Mouse (Mus musculus): ENCODE results near the gene Col24a1.

Gene Col24a1

GRCm38 (mm10) chr3:145559675-145560074 is 267.4 kb downstream of the Col24a1 start:
- no peaks in the 10 kb centered on the region for H3K4me1 ChIP-seq (replicated peaks; ENCODE audit: low read depth, low read length)
- TF ChIP-seq NANOG (IDR thresholded peaks at IDR 0.05; ENCODE audit: borderline replicate concordance, low read length) (no peak), CTCF (conservative IDR thresholded peaks at IDR 0.05; ENCODE audit: low read length) (no peak), POU5F1 (IDR thresholded peaks at IDR 0.05; ENCODE audit: borderline replicate concordance, low read length) (no peak)
- peaks cover 17% of the 10 kb centered on the region for H3K9me3 ChIP-seq (ENCODE audit: low read length)
- H3K27me3 ChIP-seq (ENCODE audit: insufficient read depth, low read length): no peaks in the 10 kb centered on the region
- H3K36me3 ChIP-seq (ENCODE audit: insufficient read depth, low read length): no peaks in the 10 kb centered on the region
- no peak overlapping the region for H3K4me3 ChIP-seq (replicated peaks; ENCODE audit: low read length)

DNA sequence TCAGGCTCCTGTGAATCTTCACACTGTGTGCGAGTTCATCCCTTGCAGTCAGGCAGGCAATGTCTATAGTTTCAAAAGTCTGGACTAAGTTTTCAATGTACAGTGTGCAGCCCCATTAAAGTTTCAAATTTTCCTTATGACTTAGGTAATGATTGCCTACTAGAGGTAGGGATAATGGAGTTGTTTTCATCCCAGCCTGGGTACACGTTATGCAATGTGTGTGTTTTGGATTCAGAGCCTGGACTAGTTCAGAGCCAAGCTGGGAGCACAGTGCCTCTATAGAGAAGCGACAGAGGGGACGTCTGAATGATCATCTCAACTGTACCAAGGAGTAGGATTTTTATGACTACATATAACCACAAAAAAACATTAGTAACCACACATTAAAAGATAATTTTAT is 267.8 kb downstream of the Col24a1 start:
- peaks cover 19% of the 10 kb centered on the region for H3K9me3 ChIP-seq (ENCODE audit: low read length)
- no peaks in the 10 kb centered on the region for H3K27me3 ChIP-seq (ENCODE audit: insufficient read depth, low read length)
- H3K4me1 ChIP-seq (replicated peaks; ENCODE audit: low read depth, low read length): no peaks in the 10 kb centered on the region
- H3K36me3 ChIP-seq (ENCODE audit: insufficient read depth, low read length): no peaks in the 10 kb centered on the region
- no peak for TF ChIP-seq NANOG (IDR thresholded peaks at IDR 0.05; ENCODE audit: borderline replicate concordance, low read length)
- TF ChIP-seq CTCF (conservative IDR thresholded peaks at IDR 0.05; ENCODE audit: low read length): no peak
- no peak for TF ChIP-seq POU5F1 (IDR thresholded peaks at IDR 0.05; ENCODE audit: borderline replicate concordance, low read length)
- no peak overlapping the region for H3K4me3 ChIP-seq (replicated peaks; ENCODE audit: low read length)

DNA sequence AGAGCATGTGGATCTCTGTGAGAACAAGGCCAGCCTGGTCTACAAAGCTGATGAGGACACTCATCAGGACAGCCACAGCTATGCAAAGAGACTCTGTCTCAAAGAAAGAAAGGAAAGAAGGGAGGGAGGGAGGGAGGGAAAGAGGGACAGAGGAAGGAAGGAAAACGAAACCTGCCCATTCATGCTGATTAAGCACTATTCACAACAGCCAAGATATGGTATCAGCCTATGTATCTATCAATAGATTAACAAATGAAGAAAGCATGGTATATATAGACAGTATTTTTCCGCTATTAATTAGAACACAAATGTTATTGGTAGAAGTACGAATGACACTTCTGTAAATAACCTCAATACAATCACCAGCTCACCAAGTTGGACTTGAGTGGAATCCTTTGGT is 282.2 kb downstream of the Col24a1 start:
- peaks cover 25% of the 10 kb centered on the region for H3K36me3 ChIP-seq (ENCODE audit: insufficient read depth, low read length)
- H3K9me3 ChIP-seq (ENCODE audit: low read length): no peaks in the 10 kb centered on the region
- no peaks in the 10 kb centered on the region for H3K27me3 ChIP-seq (ENCODE audit: insufficient read depth, low read length)
- no peak for TF ChIP-seq CTCF (conservative IDR thresholded peaks at IDR 0.05; ENCODE audit: low read length)
- no peak for TF ChIP-seq NANOG (IDR thresholded peaks at IDR 0.05; ENCODE audit: borderline replicate concordance, low read length)
- no peak for TF ChIP-seq POU5F1 (IDR thresholded peaks at IDR 0.05; ENCODE audit: borderline replicate concordance, low read length)
- H3K4me3 ChIP-seq (replicated peaks; ENCODE audit: low read length): no peak overlapping the region
- H3K4me1 ChIP-seq (replicated peaks; ENCODE audit: low read depth, low read length): peaks cover 36% of the 10 kb centered on the region

GRCm38 (mm10) chr3:145575340-145575739 is 283.1 kb downstream of the Col24a1 start:
- TF ChIP-seq NANOG (IDR thresholded peaks at IDR 0.05; ENCODE audit: borderline replicate concordance, low read length) (no peak), POU5F1 (IDR thresholded peaks at IDR 0.05; ENCODE audit: borderline replicate concordance, low read length) (no peak)
- H3K36me3 ChIP-seq (ENCODE audit: insufficient read depth, low read length): peaks cover 34% of the 10 kb centered on the region
- no peak overlapping the region for H3K4me3 ChIP-seq (replicated peaks; ENCODE audit: low read length)
- no peaks in the 10 kb centered on the region for H3K9me3 ChIP-seq (ENCODE audit: low read length)
- H3K27me3 ChIP-seq (ENCODE audit: insufficient read depth, low read length): no peaks in the 10 kb centered on the region
- peaks cover 36% of the 10 kb centered on the region for H3K4me1 ChIP-seq (replicated peaks; ENCODE audit: low read depth, low read length)

DNA sequence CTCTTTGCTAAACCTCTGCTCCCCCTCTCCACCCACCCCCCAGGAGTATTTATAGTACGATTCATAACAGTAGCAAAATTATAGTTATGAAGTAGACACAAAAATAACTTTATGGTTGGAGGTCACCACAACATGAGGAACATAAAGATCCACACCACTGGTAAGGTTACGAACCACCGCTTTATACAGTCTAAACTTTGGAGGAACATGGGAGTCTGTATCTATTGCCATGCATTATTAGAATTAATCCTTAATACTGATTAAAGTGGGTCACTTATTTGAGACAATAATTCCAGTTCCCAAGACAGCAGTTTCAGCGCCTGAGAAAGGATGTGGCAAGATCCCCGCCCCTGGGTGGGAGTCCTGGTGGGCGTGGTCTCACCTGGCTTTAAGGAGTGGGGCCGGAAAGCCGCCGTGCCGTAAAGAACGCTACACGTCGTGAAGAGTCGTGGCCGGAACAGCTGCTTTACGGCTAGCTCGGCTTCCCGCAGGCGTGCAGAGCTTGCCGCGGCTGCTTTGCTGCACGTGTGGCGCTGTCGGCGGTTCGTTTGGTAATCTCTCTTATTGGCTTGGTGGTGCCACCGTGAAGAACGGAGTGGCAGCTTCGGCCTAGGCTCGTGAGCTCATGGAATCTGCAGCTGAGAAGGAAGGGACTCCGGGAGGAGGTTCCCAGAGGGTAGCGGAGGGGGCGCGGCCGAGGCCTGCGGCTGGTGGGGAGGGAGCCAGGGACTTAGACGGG is 283.6 kb downstream of the Col24a1 start, which contains the start of gene Znhit6:
TSS of gene Znhit6 (plus strand) at position 463 of the 739 bp plus-strand sequence.
- Histone ChIP-seq H3K9me3 (ENCODE audit: low read length) (no peaks in the 10 kb centered on the region), H3K27me3 (ENCODE audit: insufficient read depth, low read length) (no peaks in the 10 kb centered on the region), H3K36me3 (ENCODE audit: insufficient read depth, low read length) (peaks cover 40% of the 10 kb centered on the region), H3K4me3 (replicated peaks; ENCODE audit: low read length) (peak within 1 kb of the TSS; percentile 97), H3K4me1 (replicated peaks; ENCODE audit: low read depth, low read length) (peaks cover 36% of the 10 kb centered on the region)
- TF ChIP-seq CTCF (conservative IDR thresholded peaks at IDR 0.05; ENCODE audit: low read length): no peak
- no peak for TF ChIP-seq POU5F1 (IDR thresholded peaks at IDR 0.05; ENCODE audit: borderline replicate concordance, low read length)
- no peak for TF ChIP-seq NANOG (IDR thresholded peaks at IDR 0.05; ENCODE audit: borderline replicate concordance, low read length)

- TF ChIP-seq CTCF (conservative IDR thresholded peaks at IDR 0.05; ENCODE audit: low read length): no peak
- TF ChIP-seq POU5F1 (IDR thresholded peaks at IDR 0.05; ENCODE audit: borderline replicate concordance, low read length): no peak
- Histone ChIP-seq H3K4me3 (replicated peaks; ENCODE audit: low read length) (peak overlapping the region; percentile 97), H3K4me1 (replicated peaks; ENCODE audit: low read depth, low read length) (peaks cover 36% of the 10 kb centered on the region), H3K27me3 (ENCODE audit: insufficient read depth, low read length) (no peaks in the 10 kb centered on the region), H3K9me3 (ENCODE audit: low read length) (no peaks in the 10 kb centered on the region), H3K36me3 (ENCODE audit: insufficient read depth, low read length) (peaks cover 45% of the 10 kb centered on the region)
Measured at GRCm38 (mm10) chr3:145576482-145576822, 284.2 kb downstream of the Col24a1 start.

DNA sequence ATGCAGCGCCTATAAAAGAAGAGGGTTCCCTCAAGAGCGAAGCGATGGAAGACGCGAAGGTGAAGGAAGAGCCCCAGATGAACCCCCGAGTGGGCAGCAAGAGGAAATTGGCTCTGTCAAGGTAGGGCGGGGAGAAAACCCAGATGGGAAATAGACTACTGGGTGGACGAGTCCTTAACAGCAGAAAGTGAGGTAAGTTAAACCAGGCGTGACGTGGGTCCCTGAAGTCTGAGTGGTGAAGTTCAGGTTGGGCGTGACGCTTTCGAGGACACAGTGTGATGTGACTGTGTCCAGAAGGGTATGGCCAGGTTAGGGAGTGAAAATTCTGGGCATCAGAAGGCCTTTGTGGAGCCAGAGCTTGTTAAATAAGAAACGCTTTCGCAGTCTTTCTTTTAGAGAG is 284.6 kb downstream of the Col24a1 start:
- Histone ChIP-seq H3K9me3 (ENCODE audit: low read length) (no peaks in the 10 kb centered on the region), H3K27me3 (ENCODE audit: insufficient read depth, low read length) (no peaks in the 10 kb centered on the region), H3K4me3 (replicated peaks; ENCODE audit: low read length) (peak overlapping the region; percentile 97), H3K4me1 (replicated peaks; ENCODE audit: low read depth, low read length) (peaks cover 36% of the 10 kb centered on the region), H3K36me3 (ENCODE audit: insufficient read depth, low read length) (peaks cover 49% of the 10 kb centered on the region)
- TF ChIP-seq POU5F1 (IDR thresholded peaks at IDR 0.05; ENCODE audit: borderline replicate concordance, low read length): no peak
- TF ChIP-seq CTCF (conservative IDR thresholded peaks at IDR 0.05; ENCODE audit: low read length): no peak
- no peak for TF ChIP-seq NANOG (IDR thresholded peaks at IDR 0.05; ENCODE audit: borderline replicate concordance, low read length)

DNA sequence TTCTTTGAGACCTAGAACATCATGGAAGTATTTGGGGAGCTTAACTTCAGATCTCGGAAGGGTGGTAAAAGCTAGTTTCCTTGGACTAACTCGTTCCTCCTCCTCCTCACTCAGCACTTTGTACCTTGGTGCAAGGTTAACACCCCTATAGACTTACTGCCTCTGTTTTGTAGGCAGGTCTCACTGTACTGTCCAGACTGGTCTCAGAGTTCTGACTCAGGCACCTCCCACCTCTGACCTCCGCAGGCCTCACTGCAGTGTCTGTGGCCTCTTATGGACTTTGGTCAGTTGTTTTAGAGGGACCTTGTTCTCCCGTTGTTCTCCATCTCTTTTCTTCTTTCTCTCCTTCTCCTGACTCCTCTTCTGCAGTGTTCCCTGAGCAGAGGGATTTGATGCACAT is 290.8 kb downstream of the Col24a1 start:
- H3K9me3 ChIP-seq (ENCODE audit: low read length): peaks cover 9% of the 10 kb centered on the region
- no peaks in the 10 kb centered on the region for H3K27me3 ChIP-seq (ENCODE audit: insufficient read depth, low read length)
- peaks cover 93% of the 10 kb centered on the region for H3K36me3 ChIP-seq (ENCODE audit: insufficient read depth, low read length)
- no peak overlapping the region for H3K4me3 ChIP-seq (replicated peaks; ENCODE audit: low read length)
- peaks cover 13% of the 10 kb centered on the region for H3K4me1 ChIP-seq (replicated peaks; ENCODE audit: low read depth, low read length)
- TF ChIP-seq CTCF (conservative IDR thresholded peaks at IDR 0.05; ENCODE audit: low read length) (no peak), POU5F1 (IDR thresholded peaks at IDR 0.05; ENCODE audit: borderline replicate concordance, low read length) (no peak), NANOG (IDR thresholded peaks at IDR 0.05; ENCODE audit: borderline replicate concordance, low read length) (no peak)
